Mouse (Mus musculus): ENCODE data around the gene Fam71f1. TPM values are rescaled to one million over a fixed set of nuclear protein-coding genes. Genes with fewer than 3 reads are reported as not detected.

Fam71f1 gene
- not detected in 2 replicates for polyA plus RNA-seq (2014; fragmentation: Nextera tagmentation; extraction: Ambion mirVana)

DNA sequence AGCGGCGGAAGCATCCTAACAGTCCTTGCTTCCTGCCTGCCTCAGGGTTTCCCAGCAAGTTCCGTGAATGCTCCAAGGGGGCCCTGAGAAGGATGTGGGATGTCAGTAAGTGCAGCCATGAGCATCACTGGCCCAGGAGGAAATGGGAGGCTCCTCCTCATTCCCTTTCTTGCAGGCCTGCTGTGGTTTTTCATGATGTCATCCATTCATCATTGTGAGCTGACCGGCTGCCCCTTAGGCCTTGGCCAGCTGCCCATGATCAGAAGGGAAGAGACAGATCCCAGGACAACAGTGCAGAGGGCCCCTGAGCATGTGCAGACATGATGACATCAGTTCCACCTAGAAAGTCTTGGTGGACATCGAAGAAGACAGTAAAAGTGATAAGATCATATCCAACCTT, at the start of gene Fam71f1:
Gene Fam71f1 (plus strand): TSS at position 262 of the 400 bp plus-strand sequence.
- 85% methylated on average over 5 of the region's 5 CpGs for WGBS
- Histone ChIP-seq H3K9me3 (ENCODE audit: control insufficient read depth, low read length) (no peaks in the 10 kb centered on the region), H3K27me3 (ENCODE audit: control insufficient read depth, insufficient read depth, low read length) (no peaks in the 10 kb centered on the region), H3K27ac (ENCODE audit: low read depth, low read length) (no peak within 1 kb of the TSS; the same call in 1 of the 2 replicates), H3K9ac (ENCODE audit: low read depth, low read length) (no peak within 1 kb of the TSS), H3K4me2 (replicated peaks; ENCODE audit: low read depth, low read length) (no peak within 1 kb of the TSS), H3K4me1 (replicated peaks; ENCODE audit: control insufficient read depth, insufficient read depth, low read length) (no peaks in the 10 kb centered on the region), H3K4me3 (ENCODE audit: low read depth, low read length) (no peak within 1 kb of the TSS), H3K36me3 (ENCODE audit: control insufficient read depth, insufficient read depth, low read length) (no peaks in the 10 kb centered on the region)
- DNase-seq (ENCODE audit: low spot score): no peak
- ATAC-seq (ENCODE audit: low FRiP score): no peak

- H3K27ac ChIP-seq (ENCODE audit: low read depth, low read length): no peak overlapping the region
- no peak overlapping the region for H3K4me3 ChIP-seq (ENCODE audit: low read depth, low read length)
- no peaks in the 10 kb centered on the region; the same call in 1 of the 2 replicates for H3K27me3 ChIP-seq (ENCODE audit: control insufficient read depth, insufficient read depth, low read length)
- H3K4me1 ChIP-seq (replicated peaks; ENCODE audit: control insufficient read depth, insufficient read depth, low read length): no peaks in the 10 kb centered on the region
- H3K4me2 ChIP-seq (replicated peaks; ENCODE audit: low read depth, low read length): no peak overlapping the region
- ATAC-seq (ENCODE audit: low FRiP score) (no peak), DNase-seq (ENCODE audit: low spot score) (no peak)
- 18% methylated on average over 8 of the region's 8 CpGs for WGBS
- H3K36me3 ChIP-seq (ENCODE audit: control insufficient read depth, insufficient read depth, low read length): no peaks in the 10 kb centered on the region
- no peaks in the 10 kb centered on the region for H3K9me3 ChIP-seq (ENCODE audit: control insufficient read depth, low read length)
- no peak overlapping the region for H3K9ac ChIP-seq (ENCODE audit: low read depth, low read length)
Measured at GRCm38 (mm10) chr6:29270961-29271360, 48.0 kb upstream of the Fam71f1 start.

- DNase-seq (ENCODE audit: low spot score): peak; percentile 97
- Histone ChIP-seq H3K4me2 (replicated peaks; ENCODE audit: low read depth, low read length) (peak within 1 kb of the TSS; percentile 57), H3K4me1 (replicated peaks; ENCODE audit: control insufficient read depth, insufficient read depth, low read length) (no peaks in the 10 kb centered on the region), H3K4me3 (ENCODE audit: low read depth, low read length) (peak within 1 kb of the TSS; percentile 42), H3K9ac (ENCODE audit: low read depth, low read length) (peak within 1 kb of the TSS; percentile 54), H3K36me3 (ENCODE audit: control insufficient read depth, insufficient read depth, low read length) (no peaks in the 10 kb centered on the region), H3K27ac (ENCODE audit: low read depth, low read length) (no peak within 1 kb of the TSS), H3K27me3 (ENCODE audit: control insufficient read depth, insufficient read depth, low read length) (no peaks in the 10 kb centered on the region; the same call in 1 of the 2 replicates), H3K9me3 (ENCODE audit: control insufficient read depth, low read length) (no peaks in the 10 kb centered on the region)
- ATAC-seq (ENCODE audit: low FRiP score): peak; percentile 98
- WGBS: under 1% methylated on average over 45 of the region's 46 CpGs
Measured at GRCm38 (mm10) chr6:29272312-29273072, 46.4 kb upstream of the Fam71f1 start, which contains the start of gene Hilpda. TSS of gene Hilpda (plus strand) at chr6:29272488.

- Histone ChIP-seq H3K27ac (ENCODE audit: low read depth, low read length) (no peak overlapping the region), H3K4me1 (replicated peaks; ENCODE audit: control insufficient read depth, insufficient read depth, low read length) (no peaks in the 10 kb centered on the region), H3K4me3 (ENCODE audit: low read depth, low read length) (no peak overlapping the region), H3K4me2 (replicated peaks; ENCODE audit: low read depth, low read length) (no peak overlapping the region), H3K9ac (ENCODE audit: low read depth, low read length) (no peak overlapping the region), H3K36me3 (ENCODE audit: control insufficient read depth, insufficient read depth, low read length) (no peaks in the 10 kb centered on the region), H3K27me3 (ENCODE audit: control insufficient read depth, insufficient read depth, low read length) (no peaks in the 10 kb centered on the region), H3K9me3 (ENCODE audit: control insufficient read depth, low read length) (no peaks in the 10 kb centered on the region)
- ATAC-seq (ENCODE audit: low FRiP score) (no peak), DNase-seq (ENCODE audit: low spot score) (no peak)
- WGBS: 95% methylated on average over 5 of the region's 5 CpGs
Measured at GRCm38 (mm10) chr6:29276746-29277145, 42.2 kb upstream of the Fam71f1 start.

- H3K9me3 ChIP-seq (ENCODE audit: control insufficient read depth, low read length): no peaks in the 10 kb centered on the region
- 0 out of 2 replicates have a peak overlapping the region, but pooled peaks have one; percentile 10 for H3K27ac ChIP-seq (ENCODE audit: low read depth, low read length)
- H3K4me2 ChIP-seq (replicated peaks; ENCODE audit: low read depth, low read length): no peak overlapping the region
- ATAC-seq (ENCODE audit: low FRiP score): peak; percentile 40; the same call in 1 of the 2 replicates
- H3K4me1 ChIP-seq (replicated peaks; ENCODE audit: control insufficient read depth, insufficient read depth, low read length): no peaks in the 10 kb centered on the region
- H3K4me3 ChIP-seq (ENCODE audit: low read depth, low read length): no peak overlapping the region
- H3K36me3 ChIP-seq (ENCODE audit: control insufficient read depth, insufficient read depth, low read length): no peaks in the 10 kb centered on the region
- DNase-seq (ENCODE audit: low spot score): peak; percentile 64
- H3K27me3 ChIP-seq (ENCODE audit: control insufficient read depth, insufficient read depth, low read length): no peaks in the 10 kb centered on the region
- 28% methylated on average over 8 of the region's 8 CpGs for WGBS
- no peak overlapping the region for H3K9ac ChIP-seq (ENCODE audit: low read depth, low read length)
Measured at GRCm38 (mm10) chr6:29278513-29279267, 40.2 kb upstream of the Fam71f1 start.

GRCm38 (mm10) chr6:29279293-29279692, 39.6 kb upstream of the Fam71f1 start, which contains the start of gene Fam71f2:
TSS of gene Fam71f2 (plus strand) at chr6:29279593.
- Histone ChIP-seq H3K27me3 (ENCODE audit: control insufficient read depth, insufficient read depth, low read length) (no peaks in the 10 kb centered on the region), H3K4me2 (replicated peaks; ENCODE audit: low read depth, low read length) (no peak within 1 kb of the TSS), H3K4me1 (replicated peaks; ENCODE audit: control insufficient read depth, insufficient read depth, low read length) (no peaks in the 10 kb centered on the region), H3K27ac (ENCODE audit: low read depth, low read length) (0 out of 2 replicates have a peak within 1 kb of the TSS, but pooled peaks have one; percentile 10), H3K9me3 (ENCODE audit: control insufficient read depth, low read length) (no peaks in the 10 kb centered on the region), H3K36me3 (ENCODE audit: control insufficient read depth, insufficient read depth, low read length) (no peaks in the 10 kb centered on the region), H3K4me3 (ENCODE audit: low read depth, low read length) (no peak within 1 kb of the TSS), H3K9ac (ENCODE audit: low read depth, low read length) (no peak within 1 kb of the TSS)
- ATAC-seq (ENCODE audit: low FRiP score) (no peak), DNase-seq (ENCODE audit: low spot score) (no peak)
- WGBS: 83% methylated on average over 8 of the region's 8 CpGs

DNA sequence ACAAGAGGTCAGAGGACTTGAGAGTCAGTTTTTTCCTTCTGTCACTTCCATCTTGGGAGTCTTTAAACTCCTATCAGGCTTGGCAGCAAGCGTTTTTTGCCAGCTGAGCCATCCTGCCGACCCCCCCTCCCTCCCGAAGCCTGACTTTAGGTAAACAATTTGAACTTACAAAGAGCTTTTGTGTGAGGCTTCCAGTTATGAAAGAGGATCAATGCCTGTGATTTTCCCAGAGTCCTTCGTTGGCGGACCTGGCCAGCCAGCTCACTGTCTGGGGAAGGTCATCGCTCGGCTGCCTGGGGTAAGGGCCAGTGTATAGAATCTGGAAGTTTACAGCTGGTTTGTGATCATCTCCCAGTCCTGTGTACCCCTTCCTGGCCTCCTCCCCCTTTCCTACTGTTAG, 38.3 kb upstream of the Fam71f1 start:
- DNase-seq (ENCODE audit: low spot score) (no peak), ATAC-seq (ENCODE audit: low FRiP score) (no peak)
- H3K36me3 ChIP-seq (ENCODE audit: control insufficient read depth, insufficient read depth, low read length): no peaks in the 10 kb centered on the region
- H3K27ac ChIP-seq (ENCODE audit: low read depth, low read length): no peak overlapping the region
- 36% methylated on average over 7 of the region's 7 CpGs for WGBS
- H3K9me3 ChIP-seq (ENCODE audit: control insufficient read depth, low read length): no peaks in the 10 kb centered on the region
- H3K9ac ChIP-seq (ENCODE audit: low read depth, low read length): no peak overlapping the region
- H3K4me1 ChIP-seq (replicated peaks; ENCODE audit: control insufficient read depth, insufficient read depth, low read length): no peaks in the 10 kb centered on the region
- no peaks in the 10 kb centered on the region for H3K27me3 ChIP-seq (ENCODE audit: control insufficient read depth, insufficient read depth, low read length)
- H3K4me3 ChIP-seq (ENCODE audit: low read depth, low read length): no peak overlapping the region
- no peak overlapping the region for H3K4me2 ChIP-seq (replicated peaks; ENCODE audit: low read depth, low read length)

- DNase-seq (ENCODE audit: low spot score) (no peak), ATAC-seq (ENCODE audit: low FRiP score) (no peak)
- Histone ChIP-seq H3K27me3 (ENCODE audit: control insufficient read depth, insufficient read depth, low read length) (no peaks in the 10 kb centered on the region), H3K4me3 (ENCODE audit: low read depth, low read length) (no peak overlapping the region), H3K4me2 (replicated peaks; ENCODE audit: low read depth, low read length) (no peak overlapping the region), H3K9me3 (ENCODE audit: control insufficient read depth, low read length) (no peaks in the 10 kb centered on the region), H3K9ac (ENCODE audit: low read depth, low read length) (no peak overlapping the region), H3K36me3 (ENCODE audit: control insufficient read depth, insufficient read depth, low read length) (no peaks in the 10 kb centered on the region), H3K4me1 (replicated peaks; ENCODE audit: control insufficient read depth, insufficient read depth, low read length) (no peaks in the 10 kb centered on the region), H3K27ac (ENCODE audit: low read depth, low read length) (no peak overlapping the region)
- WGBS: 73% methylated on average over 7 of the region's 7 CpGs
Measured at GRCm38 (mm10) chr6:29286870-29287269, 32.1 kb upstream of the Fam71f1 start.

Measured in hindbrain, embryonic 11.5 days (tissue).